Mouse (Mus musculus) midbrain, embryonic 10.5 days (tissue): Measurements from ENCODE around the gene Taf4. TPM values are rescaled to one million over a fixed set of nuclear protein-coding genes. Genes with fewer than 3 reads are reported as not detected.

Source experiments
- DNase-seq: peaks from one replicate; pipeline ENCODE4 v3.0.0-alpha.2; 2017; ENCODE audit warnings: low spot score
- H3K27ac ChIP-seq: fragments of 300-500 bp; sonication (generic); replicated peaks from 2 replicates; pipeline ENCODE4 v1.5.1; 2016; ENCODE audit warnings: mild to moderate bottlenecking
- H3K27me3 ChIP-seq: fragments of 300-500 bp; sonication (generic); 2 replicates; pipeline ENCODE4 v1.6.1; 2016; ENCODE audit warnings: low read depth, mild to moderate bottlenecking; ENCODE audit not compliant: poor library complexity, severe bottlenecking
- H3K36me3 ChIP-seq: fragments of 300-500 bp; sonication (generic); 2 replicates; pipeline ENCODE4 v1.6.1; 2016; ENCODE audit warnings: mild to moderate bottlenecking, moderate library complexity
- H3K4me1 ChIP-seq: fragments of 300-500 bp; sonication (generic); 2 replicates; pipeline ENCODE4 v1.6.1; 2016
- H3K4me3 ChIP-seq: fragments of 300-500 bp; sonication (generic); 2 replicates; pipeline ENCODE4 v1.5.1; 2016; ENCODE audit warnings: mild to moderate bottlenecking, moderate library complexity
- H3K9me3 ChIP-seq: fragments of 300-500 bp; sonication (generic); replicated peaks from 2 replicates; pipeline ENCODE4 v1.6.1; 2016; ENCODE audit warnings: mild to moderate bottlenecking
- WGBS: fragments of 180-500 bp; shearing (Covaris S2); methylation state at CpG from one replicate; pipeline ENCODE4 v1.1.7; 2016; 5-methylcytosine and 5-hydroxymethylcytosine counted together
- polyA plus RNA-seq: library from polyadenylated mRNA; unstranded; fragments of >200 nt; fragmentation: Nextera tagmentation; extraction: Ambion mirVana; gene quantifications from 2 replicates; pipeline ENCODE4 v1.2.1, GENCODE M21; 2016

The Taf4 gene
- polyA plus RNA-seq, 1 experiment from 2014 or later = 4.0 TPM

GRCm38 (mm10) chr2:179865097-179865496, 111.3 kb downstream of the Taf4 start:
- Histone ChIP-seq H3K9me3 (no peaks in the 10 kb centered on the region), H3K36me3 (no peaks in the 10 kb centered on the region), H3K4me1 (peaks cover 6% of the 10 kb centered on the region), H3K27ac (no peak overlapping the region), H3K4me3 (no peak overlapping the region), H3K27me3 (no peaks in the 10 kb centered on the region)
- 67% methylated on average over 5 of the region's 5 CpGs for WGBS
- DNase-seq = no peak

GRCm38 (mm10) chr2:179863266-179863665, 113.2 kb downstream of the Taf4 start:
- WGBS = 76% methylated on average over 3 of the region's 3 CpGs
- Histone ChIP-seq H3K27me3 (no peaks in the 10 kb centered on the region), H3K9me3 (no peaks in the 10 kb centered on the region), H3K4me3 (no peak overlapping the region), H3K36me3 (no peaks in the 10 kb centered on the region), H3K4me1 (no peaks in the 10 kb centered on the region), H3K27ac (no peak overlapping the region)
- no peak for DNase-seq

- no peaks in the 10 kb centered on the region for H3K9me3 ChIP-seq
- no peaks in the 10 kb centered on the region for H3K27me3 ChIP-seq
- 88% methylated on average over 3 of the region's 3 CpGs for WGBS
- H3K4me1 ChIP-seq = no peaks in the 10 kb centered on the region
- H3K4me3 ChIP-seq = no peak overlapping the region
- no peaks in the 10 kb centered on the region for H3K36me3 ChIP-seq
- no peak overlapping the region for H3K27ac ChIP-seq
- DNase-seq = no peak
Measured at GRCm38 (mm10) chr2:179862676-179863075, 113.8 kb downstream of the Taf4 start.

Other genes starting within 250 kb of the Taf4 start
- 9.4 and 10.4 TPM in 2 replicates for gene Lsm14b, start 48.3 kb upstream of the Taf4 start, polyA plus RNA-seq
- 784 and 855 TPM in 2 replicates for gene Psma7, start 65.8 kb upstream of the Taf4 start, polyA plus RNA-seq
- 8.6 and 14.6 TPM in 2 replicates for gene Ss18l1, start 65.9 kb upstream of the Taf4 start, polyA plus RNA-seq
- 33.2 and 37.9 TPM in 2 replicates for gene Mtg2, start 93.9 kb upstream of the Taf4 start, polyA plus RNA-seq
- gene Hrh3, start 127.8 kb upstream of the Taf4 start, polyA plus RNA-seq = 1.2 and 2.7 TPM in 2 replicates
- gene Osbpl2, start 142.7 kb upstream of the Taf4 start, polyA plus RNA-seq = 30.5 and 43.3 TPM in 2 replicates
- 270 and 277 TPM in 2 replicates for gene Adrm1, start 194.8 kb upstream of the Taf4 start, polyA plus RNA-seq
- gene Lama5, start 249.2 kb upstream of the Taf4 start, polyA plus RNA-seq = 5.3 and 6.4 TPM in 2 replicates